Comparison of ENCODE assay signal across 16 mouse cellular contexts in the genomic region with DNA sequence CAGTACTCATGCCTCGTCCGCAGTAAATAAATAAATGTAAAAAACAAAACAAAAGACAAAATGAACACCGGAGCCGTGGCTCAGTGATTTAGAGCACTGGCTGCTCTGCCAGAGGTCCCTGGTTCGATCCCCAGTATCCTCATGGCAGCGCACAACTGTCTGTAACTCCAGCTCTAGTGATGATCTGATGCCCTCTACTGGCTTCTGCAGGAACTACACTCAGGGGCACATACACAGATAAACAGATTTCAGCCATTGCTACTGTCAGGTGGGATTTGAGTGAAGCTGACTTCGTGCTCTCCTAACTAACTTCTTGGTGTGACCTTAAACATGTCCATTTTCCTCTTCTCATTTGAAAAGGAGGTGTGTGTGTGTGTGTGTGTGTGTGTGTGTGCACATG.
DNase-seq lines count a peak whose midpoint lies in the region; ATAC-seq and TF ChIP-seq lines count a peak whose summit lies in the region.
"Had no signal": no experiment of that assay in that cellular context is flagged by ENCODE, and none has a peak within 500 bp of the region (broad histone marks: within the 10 kb centered on the region; RNA-seq: fewer than 3 reads in every experiment).

No protein-coding gene starts in this region.

- no peaks in the 10 kb centered on the region for H3K79me2 ChIP-seq in heart, adult 2 months (replicated peaks; ENCODE audit: control insufficient read depth, insufficient read depth, low read length)
- H3K79me2 ChIP-seq in CH12.LX (replicated peaks; ENCODE audit: control insufficient read depth, extremely low read depth, insufficient read depth, poor library complexity, severe bottlenecking): no peaks in the 10 kb centered on the region

- TF ChIP-seq CTCF in heart, adult 2 months (IDR thresholded peaks at IDR 0.05): peak; percentile 22
- TF ChIP-seq CTCF in liver, postnatal 0 days (IDR thresholded peaks at IDR 0.05; ENCODE audit: low read depth): peak; percentile 54
- TF ChIP-seq CTCF in CH12.LX (conservative IDR thresholded peaks at IDR 0.05 in 1 of 2, IDR thresholded peaks at IDR 0.05 in 1 of 2; ENCODE audit: low read depth in 2 of 2, low read length in 2 of 2) (peak; percentile 33 to 34; a peak in 2 of 4 replicates), G1E (IDR thresholded peaks at IDR 0.05; ENCODE audit: low read depth, low read length) (0 out of 2 replicates have a peak, but pooled peaks have one; percentile 37)

- no peak overlapping the region for H3K4me3 ChIP-seq in heart, adult 2 months
- H3K4me3 ChIP-seq in liver, postnatal 0 days (ENCODE audit: low read depth, low read length): no peak overlapping the region
- H3K4me3 ChIP-seq in CH12.LX (replicated peaks in 1 of 3; ENCODE audit: low read depth in 2 of 3, low read length in 2 of 3, poor library complexity in 1 of 3) (no peak overlapping the region), G1E (ENCODE audit: low read depth, low read length) (no peak overlapping the region)
- H3K4me3 ChIP-seq: forebrain, embryonic 12.5 days; hindbrain, embryonic 10.5 days; limb, embryonic 13.5 days had no signal

- no peak overlapping the region for H3K4me2 ChIP-seq in liver, postnatal 0 days (ENCODE audit: low read depth, low read length)
- no peak overlapping the region for H3K4me2 ChIP-seq in CH12.LX (ENCODE audit: insufficient read depth, low read depth, poor library complexity, severe bottlenecking)
- H3K4me2 ChIP-seq: forebrain, embryonic 12.5 days; limb, embryonic 13.5 days; midbrain, embryonic 11.5 days had no signal

- intact Hi-C loops in heart, adult 2 months (cut with DNase I): no loop called here

- DNase-seq in heart, adult 2 months: no peak
- no peak for DNase-seq in heart, postnatal 4 days
- DNase-seq in liver, postnatal 0 days: no peak
- DNase-seq in liver (no peak), CH12.LX (ENCODE audit: extremely low read depth) (no peak), G1E (ENCODE audit: low spot score) (no peak)
- no peak for DNase-seq in right cerebral cortex, adult 18-20 months
- DNase-seq: cerebellum, adult 8-10 months; gastrocnemius, postnatal 36 days; kidney, adult 9 months; retina, postnatal 1 day had no signal

- no peak for TF ChIP-seq EP300 in heart, adult 2 months (IDR thresholded peaks at IDR 0.05; ENCODE audit: insufficient read depth, low read depth, low read length)
- no peak for TF ChIP-seq EP300 in liver, postnatal 0 days (IDR thresholded peaks at IDR 0.05; ENCODE audit: low read depth)
- no peak for TF ChIP-seq EP300 in CH12.LX (IDR thresholded peaks at IDR 0.05; ENCODE audit: low read length)

- H3K27me3 ChIP-seq in heart, adult 2 months (ENCODE audit: control insufficient read depth, insufficient read depth, low read length): no peaks in the 10 kb centered on the region
- H3K27me3 ChIP-seq in liver, postnatal 0 days (ENCODE audit: insufficient read depth, low read length): no peaks in the 10 kb centered on the region
- H3K27me3 ChIP-seq in CH12.LX (replicated peaks) (peaks cover 2% of the 10 kb centered on the region), G1E (ENCODE audit: insufficient read depth, low read length) (no peaks in the 10 kb centered on the region)
- H3K27me3 ChIP-seq: forebrain, embryonic 12.5 days; limb, embryonic 13.5 days had no signal

- no peaks in the 10 kb centered on the region for H3K4me1 ChIP-seq in heart, adult 2 months (ENCODE audit: control insufficient read depth, insufficient read depth, low read length)
- H3K4me1 ChIP-seq in liver, postnatal 0 days (ENCODE audit: insufficient read depth): no peaks in the 10 kb centered on the region
- no peaks in the 10 kb centered on the region; a peak in 1 of 4 replicates for H3K4me1 ChIP-seq in CH12.LX (ENCODE audit: control insufficient read depth in 1 of 2, insufficient read depth in 2 of 2)
- no peaks in the 10 kb centered on the region for H3K4me1 ChIP-seq in G1E (ENCODE audit: insufficient read depth, low read depth, low read length)
- H3K4me1 ChIP-seq: limb, embryonic 13.5 days had no signal

- in situ Hi-C loops in CH12.LX (cut with MboI; ENCODE audit: low pct_ligation_motif_present, low pct_unique_long_range_greater_than_20kb, low sequenced_read_pairs): no loop called here

- H3K9ac ChIP-seq in heart, adult 2 months (ENCODE audit: low read depth, low read length): no peak overlapping the region
- no peak overlapping the region for H3K9ac ChIP-seq in liver, postnatal 0 days (replicated peaks)
- H3K9ac ChIP-seq in CH12.LX (ENCODE audit: insufficient read depth, low read depth): no peak overlapping the region
- H3K9ac ChIP-seq: forebrain, embryonic 12.5 days; limb, embryonic 13.5 days had no signal

- dilution Hi-C loops in CH12.LX (cut with MboI; ENCODE audit: extremely low pct_ligation_motif_present, extremely low pct_unique_long_range_greater_than_20kb, low sequenced_read_pairs): no loop called here

- TF ChIP-seq RAD21 in CH12.LX (IDR thresholded peaks at IDR 0.05; ENCODE audit: low read depth, low read length): peak; percentile 5

- no peaks in the 10 kb centered on the region for H3K36me3 ChIP-seq in heart, adult 2 months (ENCODE audit: control insufficient read depth, insufficient read depth, low read length)
- H3K36me3 ChIP-seq in liver, postnatal 0 days (replicated peaks; ENCODE audit: insufficient read depth, low read length): no peaks in the 10 kb centered on the region
- H3K36me3 ChIP-seq in CH12.LX (replicated peaks in 1 of 2; ENCODE audit: control insufficient read depth in 1 of 2, insufficient read depth in 1 of 2, low read length in 1 of 2) (no peaks in the 10 kb centered on the region), G1E (replicated peaks) (no peaks in the 10 kb centered on the region)
- H3K36me3 ChIP-seq: forebrain, embryonic 12.5 days; hindbrain, embryonic 10.5 days; limb, embryonic 13.5 days had no signal

- H3K27ac ChIP-seq in heart, adult 2 months: no peak overlapping the region
- H3K27ac ChIP-seq in liver, postnatal 0 days (ENCODE audit: low read depth): no peak overlapping the region
- no peak overlapping the region for H3K27ac ChIP-seq in CH12.LX (ENCODE audit: insufficient read depth, low read depth)
- H3K27ac ChIP-seq: forebrain, embryonic 12.5 days; hindbrain, embryonic 10.5 days; limb, embryonic 13.5 days had no signal

- WGBS in heart, adult 2 months: 94% methylated on average over 7 of the region's 7 CpGs
- WGBS in liver, postnatal 0 days (ENCODE audit: insufficient replicate concordance): 90% methylated on average over 7 of the region's 7 CpGs

- no peak for ATAC-seq in liver, postnatal 0 days
- no peak for ATAC-seq in G1E (ENCODE audit: extremely low read depth, insufficient number of reproducible peaks, low FRiP score, poor library complexity, severe bottlenecking)
- ATAC-seq in activated CD4-positive, CD25-positive, alpha-beta regulatory T cell, adult 4 months: no peak

- no peak for TF ChIP-seq POLR2A in heart, adult 2 months (IDR thresholded peaks at IDR 0.05; ENCODE audit: insufficient read depth, low read depth, low read length)
- TF ChIP-seq POLR2A in CH12.LX (IDR thresholded peaks at IDR 0.05; ENCODE audit: low read depth, low read length): no peak

- no peaks in the 10 kb centered on the region; the same call in 1 of the 2 replicates for H3K9me3 ChIP-seq in liver, postnatal 0 days (ENCODE audit: low read length)
- peaks cover 10% of the 10 kb centered on the region for H3K9me3 ChIP-seq in CH12.LX (replicated peaks; ENCODE audit: low read length)
- H3K9me3 ChIP-seq in G1E (replicated peaks): peaks cover 64% of the 10 kb centered on the region

TF ChIP-seq in CH12.LX, 34 proteins besides CTCF, POLR2A, EP300 and RAD21:
- TF ChIP-seq JUND (conservative IDR thresholded peaks at IDR 0.05; ENCODE audit: low read depth, low read length): no peak
- no peak for TF ChIP-seq NELFE (IDR thresholded peaks at IDR 0.05; ENCODE audit: low read depth, low read length)
- no peak for TF ChIP-seq ZC3H11A (IDR thresholded peaks at IDR 0.05; ENCODE audit: low read depth, low read length)
- TF ChIP-seq NRF1 (IDR thresholded peaks at IDR 0.05; ENCODE audit: low read depth, low read length): no peak
- TF ChIP-seq RCOR1 (conservative IDR thresholded peaks at IDR 0.05; ENCODE audit: low read depth, low read length): no peak
- TF ChIP-seq CHD2 (IDR thresholded peaks at IDR 0.05; ENCODE audit: low read length): no peak
- TF ChIP-seq JUN (IDR thresholded peaks at IDR 0.05; ENCODE audit: insufficient read depth, low read depth, low read length): no peak
TF ChIP-seq in CH12.LX: peak in this region for 0.
